Comparison of ENCODE assay signal across 28 mouse cellular contexts in the genomic region with DNA sequence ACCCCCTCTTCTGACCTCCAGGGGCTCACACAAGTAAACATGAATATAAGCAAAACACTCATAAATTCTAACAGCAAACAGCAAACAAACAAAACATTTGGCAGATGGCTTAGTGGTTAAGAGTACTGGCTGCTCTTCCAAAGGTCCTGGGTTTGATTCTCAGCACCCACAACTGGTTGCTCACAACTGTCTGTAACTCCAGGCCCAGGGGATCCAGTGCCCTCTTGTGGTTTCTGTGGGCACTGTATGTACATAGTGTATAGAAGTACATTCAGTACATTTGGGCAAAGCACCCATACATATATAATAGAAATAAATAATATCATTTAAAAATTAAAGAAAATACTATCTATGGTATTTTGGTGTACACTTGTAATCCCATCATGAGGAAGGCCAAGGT. TPM values are rescaled to one million over a fixed set of nuclear protein-coding genes. Genes with fewer than 3 reads are reported as not detected.
DNase-seq lines count a peak whose midpoint lies in the region; ATAC-seq and TF ChIP-seq lines count a peak whose summit lies in the region.
"Had no signal": no experiment of that assay in that cellular context is flagged by ENCODE, and none has a peak within 500 bp of the region (broad histone marks: within the 10 kb centered on the region; RNA-seq: fewer than 3 reads in every experiment).

No protein-coding gene starts in this region.

- no peak for TF ChIP-seq POLR2A in MEL (IDR thresholded peaks at IDR 0.05; ENCODE audit: control insufficient read depth in 1 of 2, insufficient read depth in 1 of 2, low read depth in 1 of 2, low read length in 2 of 2, poor library complexity in 1 of 2)

- no peak overlapping the region for H3K27ac ChIP-seq in hindbrain, postnatal 0 days
- no peak overlapping the region for H3K27ac ChIP-seq in hindbrain, embryonic 11.5 days (ENCODE audit: low read depth, low read length)
- no peak overlapping the region for H3K27ac ChIP-seq in lung, postnatal 0 days (ENCODE audit: low read length)
- H3K27ac ChIP-seq in MEL (ENCODE audit: control insufficient read depth, low read depth, low read length), result no peak overlapping the region
- no peak overlapping the region for H3K27ac ChIP-seq in embryonic facial prominence, embryonic 10.5 days (replicated peaks)
- H3K27ac ChIP-seq: embryonic facial prominence, embryonic 15.5 days; heart, embryonic 13.5 days; hindbrain, embryonic 14.5 days; liver, embryonic 13.5 days; midbrain, embryonic 15.5 days had no signal

- no peak overlapping the region for H3K9ac ChIP-seq in hindbrain, postnatal 0 days (replicated peaks; ENCODE audit: low read length)
- no peak overlapping the region for H3K9ac ChIP-seq in hindbrain, embryonic 11.5 days (ENCODE audit: low read depth, low read length)
- H3K9ac ChIP-seq in lung, postnatal 0 days (replicated peaks; ENCODE audit: low read depth), result no peak overlapping the region
- no peak overlapping the region for H3K9ac ChIP-seq in MEL (ENCODE audit: control insufficient read depth, low read depth, low read length, poor library complexity, severe bottlenecking)
- H3K9ac ChIP-seq: embryonic facial prominence, embryonic 15.5 days; heart, embryonic 13.5 days; hindbrain, embryonic 14.5 days; liver, embryonic 13.5 days; midbrain, embryonic 15.5 days had no signal

- no peak for TF ChIP-seq EP300 in lung, postnatal 0 days (IDR thresholded peaks at IDR 0.05)
- TF ChIP-seq EP300 in MEL (IDR thresholded peaks at IDR 0.05; ENCODE audit: low read depth in 1 of 2, low read length in 2 of 2), result no peak

- no peak overlapping the region for H3K4me2 ChIP-seq in hindbrain, postnatal 0 days (ENCODE audit: low read depth, low read length)
- no peak overlapping the region for H3K4me2 ChIP-seq in hindbrain, embryonic 11.5 days (replicated peaks; ENCODE audit: low read depth, low read length)
- no peak overlapping the region for H3K4me2 ChIP-seq in lung, postnatal 0 days (replicated peaks; ENCODE audit: low read depth, low read length)
- H3K4me2 ChIP-seq: embryonic facial prominence, embryonic 15.5 days; heart, embryonic 13.5 days; hindbrain, embryonic 14.5 days; liver, embryonic 13.5 days; midbrain, embryonic 15.5 days had no signal

- no peak for ATAC-seq in hindbrain, postnatal 0 days
- no peak for ATAC-seq in hindbrain, embryonic 11.5 days (ENCODE audit: low FRiP score)
- ATAC-seq in lung, postnatal 0 days, result no peak
- ATAC-seq: activated CD4-positive, CD25-positive, alpha-beta regulatory T cell, adult 4 months; midbrain, embryonic 15.5 days had no signal

- 0 out of 2 replicates have a peak, but pooled peaks have one; percentile 10 for TF ChIP-seq CTCF in hindbrain, postnatal 0 days (IDR thresholded peaks at IDR 0.05; ENCODE audit: low read depth)
- peak; percentile 24; the same call in 1 of the 2 replicates for TF ChIP-seq CTCF in lung, postnatal 0 days (IDR thresholded peaks at IDR 0.05)
- peak; percentile 32 to 49 (median 42); a peak in 5 of 6 replicates for TF ChIP-seq CTCF in MEL (IDR thresholded peaks at IDR 0.05 in 2 of 3, conservative IDR thresholded peaks at IDR 0.05 in 1 of 3; ENCODE audit: control insufficient read depth in 1 of 3, insufficient read depth in 1 of 3, low read depth in 2 of 3, low read length in 3 of 3, poor library complexity in 1 of 3, severe bottlenecking in 1 of 3)

- no peaks in the 10 kb centered on the region for H3K27me3 ChIP-seq in hindbrain, postnatal 0 days (ENCODE audit: insufficient read depth, low read length)
- H3K27me3 ChIP-seq in hindbrain, embryonic 11.5 days (ENCODE audit: control insufficient read depth, insufficient read depth, low read length), result no peaks in the 10 kb centered on the region
- no peaks in the 10 kb centered on the region for H3K27me3 ChIP-seq in lung, postnatal 0 days (replicated peaks; ENCODE audit: insufficient read depth, low read length)
- no peaks in the 10 kb centered on the region for H3K27me3 ChIP-seq in MEL (ENCODE audit: control insufficient read depth in 1 of 2, insufficient read depth in 2 of 2, low read length in 2 of 2)
- H3K27me3 ChIP-seq in embryonic facial prominence, embryonic 10.5 days (replicated peaks; ENCODE audit: low read depth, poor library complexity, severe bottlenecking), result no peaks in the 10 kb centered on the region
- H3K27me3 ChIP-seq: CH12.LX; embryonic facial prominence, embryonic 15.5 days; heart, embryonic 13.5 days; liver, embryonic 13.5 days; megakaryocyte, embryonic 14.5 days; midbrain, embryonic 15.5 days had no signal

- no peak overlapping the region for H3K4me3 ChIP-seq in hindbrain, postnatal 0 days (ENCODE audit: low read length)
- H3K4me3 ChIP-seq in hindbrain, embryonic 11.5 days (ENCODE audit: low read depth, low read length), result no peak overlapping the region
- H3K4me3 ChIP-seq in lung, postnatal 0 days (ENCODE audit: low read depth, low read length), result no peak overlapping the region
- no peak overlapping the region for H3K4me3 ChIP-seq in MEL (ENCODE audit: control insufficient read depth in 1 of 2, insufficient read depth in 1 of 2, low read depth in 2 of 2, low read length in 2 of 2)
- H3K4me3 ChIP-seq in embryonic facial prominence, embryonic 10.5 days, result no peak overlapping the region
- H3K4me3 ChIP-seq: embryonic facial prominence, embryonic 15.5 days; heart, embryonic 13.5 days; liver, embryonic 13.5 days; megakaryocyte, embryonic 14.5 days; midbrain, embryonic 15.5 days had no signal

- no peaks in the 10 kb centered on the region; the same call in 1 of the 2 replicates for H3K4me1 ChIP-seq in hindbrain, postnatal 0 days (ENCODE audit: insufficient read depth, low read length)
- H3K4me1 ChIP-seq in hindbrain, embryonic 11.5 days (replicated peaks; ENCODE audit: control insufficient read depth, insufficient read depth, low read length), result peaks cover 4% of the 10 kb centered on the region
- H3K4me1 ChIP-seq in lung, postnatal 0 days (ENCODE audit: insufficient read depth, low read depth, low read length), result peaks cover 6% of the 10 kb centered on the region; the same call in 1 of the 2 replicates
- H3K4me1 ChIP-seq in MEL (ENCODE audit: control insufficient read depth in 1 of 2, insufficient read depth in 2 of 2, low read length in 2 of 2), result peaks cover 12 to 14% of the 10 kb centered on the region in 2 experiments
- peaks cover 32% of the 10 kb centered on the region for H3K4me1 ChIP-seq in embryonic facial prominence, embryonic 10.5 days

- peak; percentile 26 for TF ChIP-seq RAD21 in MEL (IDR thresholded peaks at IDR 0.05; ENCODE audit: low read depth, low read length)

- H3K79me2 ChIP-seq in MEL (ENCODE audit: control insufficient read depth, insufficient read depth, low read length, poor library complexity), result peaks cover 14% of the 10 kb centered on the region

- no peaks in the 10 kb centered on the region for H3K36me3 ChIP-seq in hindbrain, postnatal 0 days (ENCODE audit: insufficient read depth, low read length)
- no peaks in the 10 kb centered on the region for H3K36me3 ChIP-seq in hindbrain, embryonic 11.5 days (ENCODE audit: control insufficient read depth, insufficient read depth, low read length)
- H3K36me3 ChIP-seq in lung, postnatal 0 days (ENCODE audit: insufficient read depth, low read length), result no peaks in the 10 kb centered on the region
- peaks cover 0 to 8% of the 10 kb centered on the region in 2 experiments; a peak in 2 of 4 replicates for H3K36me3 ChIP-seq in MEL (ENCODE audit: control insufficient read depth in 1 of 2, insufficient read depth in 2 of 2, low read length in 2 of 2)
- peaks cover 45% of the 10 kb centered on the region for H3K36me3 ChIP-seq in embryonic facial prominence, embryonic 10.5 days (replicated peaks)

- H3K9me3 ChIP-seq in hindbrain, postnatal 0 days (ENCODE audit: low read length), result no peaks in the 10 kb centered on the region
- no peaks in the 10 kb centered on the region for H3K9me3 ChIP-seq in hindbrain, embryonic 11.5 days (ENCODE audit: control insufficient read depth, low read length)
- no peaks in the 10 kb centered on the region for H3K9me3 ChIP-seq in lung, postnatal 0 days (ENCODE audit: low read length)
- no peaks in the 10 kb centered on the region for H3K9me3 ChIP-seq in MEL (replicated peaks; ENCODE audit: insufficient read depth, low read length)
- H3K9me3 ChIP-seq in embryonic facial prominence, embryonic 10.5 days, result no peaks in the 10 kb centered on the region
- H3K9me3 ChIP-seq: embryonic facial prominence, embryonic 15.5 days; liver, embryonic 13.5 days; midbrain, embryonic 15.5 days had no signal

- DNase-seq in hindbrain, postnatal 0 days (ENCODE audit: low spot score), result no peak
- no peak for DNase-seq in hindbrain, embryonic 11.5 days (ENCODE audit: low spot score)
- no peak for DNase-seq in lung, postnatal 0 days (ENCODE audit: low spot score)
- no peak for DNase-seq in lung, postnatal 4 days
- peak; percentile 51 for DNase-seq in MEL (ENCODE audit: low read depth, low spot score)
- no peak for DNase-seq in embryonic facial prominence, embryonic 10.5 days (ENCODE audit: low spot score)
- DNase-seq in right cerebral cortex, postnatal 25 days, result no peak
- DNase-seq: adrenal gland, postnatal 10 days; cerebellum, postnatal 14 days; embryo, embryonic 11 days; kidney, adult 18-20 months; kidney, postnatal 36 days; layer of hippocampus, adult 9-11 months; liver, embryonic 13.5 days; lung, postnatal 14 days; right cerebral cortex, postnatal 4 days had no signal

RNA-seq across cellular contexts. Expression of gene Lamtor1, which starts 2.9 kb away (rescaled TPM):
- 130 and 156 TPM in 2 replicates for total RNA-seq in hindbrain, postnatal 0 days (2014; rRNA removed)
- polyA plus RNA-seq in hindbrain, postnatal 0 days (2015; fragmentation: Nextera tagmentation; extraction: Ambion mirVana), result 167 and 181 TPM in 2 replicates
- 127 TPM in 2 replicates for polyA plus RNA-seq in hindbrain, embryonic 11.5 days (2014; fragmentation: Nextera tagmentation; extraction: Ambion mirVana)
- polyA plus RNA-seq in lung, postnatal 0 days (2015; fragmentation: Nextera tagmentation; extraction: Ambion mirVana), result 131 and 153 TPM in 2 replicates
- 70.5 and 79.5 TPM in 2 replicates for total RNA-seq in MEL (2012; rRNA removed)
- 100 to 1,000 TPM in 1 of 2 experiments, not detected in 1; 115 TPM for polyA plus RNA-seq in MEL (2012; ENCODE audit: insufficient read depth in 1 of 2, insufficient read length in 2 of 2, low read depth in 1 of 2, low replicate concordance in 2 of 2, missing spikeins in 1 of 2)
- polyA plus RNA-seq in embryonic facial prominence, embryonic 10.5 days (2016; fragmentation: Nextera tagmentation; extraction: Ambion mirVana), result 159 and 168 TPM in 2 replicates

RNA-seq across cellular contexts. Expression of gene Tomt, which starts 3.3 kb away (rescaled TPM):
- 0.52 TPM in 1 of 2 replicates, not detected in the other for total RNA-seq in hindbrain, postnatal 0 days (2014; rRNA removed)
- polyA plus RNA-seq in hindbrain, postnatal 0 days (2015; fragmentation: Nextera tagmentation; extraction: Ambion mirVana), result 0.16 and 0.49 TPM in 2 replicates
- polyA plus RNA-seq in hindbrain, embryonic 11.5 days (2014; fragmentation: Nextera tagmentation; extraction: Ambion mirVana), result 0.48 and 0.89 TPM in 2 replicates
- 0.05 and 0.17 TPM in 2 replicates for polyA plus RNA-seq in lung, postnatal 0 days (2015; fragmentation: Nextera tagmentation; extraction: Ambion mirVana)
- total RNA-seq in MEL (2012; rRNA removed), result 0.78 and 1.3 TPM in 2 replicates
- under 1 TPM in 1 of 2 experiments, not detected in 1; 0.82 TPM for polyA plus RNA-seq in MEL (2012; ENCODE audit: insufficient read depth in 1 of 2, insufficient read length in 2 of 2, low read depth in 1 of 2, low replicate concordance in 2 of 2, missing spikeins in 1 of 2)
- 0.59 and 0.72 TPM in 2 replicates for polyA plus RNA-seq in embryonic facial prominence, embryonic 10.5 days (2016; fragmentation: Nextera tagmentation; extraction: Ambion mirVana)
- total RNA-seq: gastrocnemius, adult 8-10 months; granulocyte monocyte progenitor cell, adult 5-6 weeks; heart, postnatal 25 days; neutrophil, adult 5-6 weeks had no signal

RNA-seq across cellular contexts. Expression of gene Lrrc51, which starts 30.8 kb away (rescaled TPM):
- total RNA-seq in hindbrain, postnatal 0 days (2014; rRNA removed), result 5.2 and 6.5 TPM in 2 replicates
- 9.7 and 12.1 TPM in 2 replicates for polyA plus RNA-seq in hindbrain, postnatal 0 days (2015; fragmentation: Nextera tagmentation; extraction: Ambion mirVana)
- 11.4 and 12.2 TPM in 2 replicates for polyA plus RNA-seq in hindbrain, embryonic 11.5 days (2014; fragmentation: Nextera tagmentation; extraction: Ambion mirVana)
- polyA plus RNA-seq in lung, postnatal 0 days (2015; fragmentation: Nextera tagmentation; extraction: Ambion mirVana), result 41.5 and 46.1 TPM in 2 replicates
- total RNA-seq in MEL (2012; rRNA removed), result 13.6 and 14.8 TPM in 2 replicates
- 10 to 100 TPM in 1 of 2 experiments, not detected in 1; 30.8 TPM for polyA plus RNA-seq in MEL (2012; ENCODE audit: insufficient read depth in 1 of 2, insufficient read length in 2 of 2, low read depth in 1 of 2, low replicate concordance in 2 of 2, missing spikeins in 1 of 2)
- 9.4 and 9.7 TPM in 2 replicates for polyA plus RNA-seq in embryonic facial prominence, embryonic 10.5 days (2016; fragmentation: Nextera tagmentation; extraction: Ambion mirVana)

RNA-seq across cellular contexts. Expression of gene Numa1, which starts 31.1 kb away (rescaled TPM):
- total RNA-seq in hindbrain, postnatal 0 days (2014; rRNA removed), result 82.9 and 89.3 TPM in 2 replicates
- 24.4 and 26.5 TPM in 2 replicates for polyA plus RNA-seq in hindbrain, postnatal 0 days (2015; fragmentation: Nextera tagmentation; extraction: Ambion mirVana)
- polyA plus RNA-seq in hindbrain, embryonic 11.5 days (2014; fragmentation: Nextera tagmentation; extraction: Ambion mirVana), result 86.9 and 88.9 TPM in 2 replicates
- 31.6 and 38.0 TPM in 2 replicates for polyA plus RNA-seq in lung, postnatal 0 days (2015; fragmentation: Nextera tagmentation; extraction: Ambion mirVana)
- total RNA-seq in MEL (2012; rRNA removed), result 48.7 and 54.5 TPM in 2 replicates
- 10 to 100 TPM; 50.0 to 91.2 TPM for polyA plus RNA-seq in MEL (2012; ENCODE audit: insufficient read depth in 1 of 2, insufficient read length in 2 of 2, low read depth in 1 of 2, low replicate concordance in 2 of 2, missing spikeins in 1 of 2)
- 110 and 113 TPM in 2 replicates for polyA plus RNA-seq in embryonic facial prominence, embryonic 10.5 days (2016; fragmentation: Nextera tagmentation; extraction: Ambion mirVana)

RNA-seq across cellular contexts. Expression of gene Folr1, which starts 32.3 kb away (rescaled TPM):
- 19.3 and 28.8 TPM in 2 replicates for total RNA-seq in hindbrain, postnatal 0 days (2014; rRNA removed)
- 78.5 and 93.8 TPM in 2 replicates for polyA plus RNA-seq in hindbrain, postnatal 0 days (2015; fragmentation: Nextera tagmentation; extraction: Ambion mirVana)
- polyA plus RNA-seq in hindbrain, embryonic 11.5 days (2014; fragmentation: Nextera tagmentation; extraction: Ambion mirVana), result 11.5 and 12.1 TPM in 2 replicates
- polyA plus RNA-seq in lung, postnatal 0 days (2015; fragmentation: Nextera tagmentation; extraction: Ambion mirVana), result 0.95 and 2.4 TPM in 2 replicates
- 0.12 TPM in 1 of 2 replicates, not detected in the other for total RNA-seq in MEL (2012; rRNA removed)
- under 1 TPM in 1 of 2 experiments, not detected in 1; 0.07 TPM for polyA plus RNA-seq in MEL (2012; ENCODE audit: insufficient read depth in 1 of 2, insufficient read length in 2 of 2, low read depth in 1 of 2, low replicate concordance in 2 of 2, missing spikeins in 1 of 2)
- 1.2 and 2.4 TPM in 2 replicates for polyA plus RNA-seq in embryonic facial prominence, embryonic 10.5 days (2016; fragmentation: Nextera tagmentation; extraction: Ambion mirVana)
- total RNA-seq: granulocyte monocyte progenitor cell, adult 5-6 weeks had no signal
- polyA plus RNA-seq: activated CD4-positive, CD25-positive, alpha-beta regulatory T cell, adult 4 months; limb, embryonic 11.5 days had no signal
